Mouse (Mus musculus): ENCODE data around the gene Rabep2. TPM values are rescaled to one million over a fixed set of nuclear protein-coding genes. Genes with fewer than 3 reads are reported as not detected.

Gene Rabep2
- polyA plus RNA-seq, 1 experiment from 2014 or later: 22.2 TPM

GRCm38 (mm10) chr7:126455242-126455641 lies 26.7 kb downstream of the Rabep2 start:
- Histone ChIP-seq H3K4me3 (ENCODE audit: low read length) (no peak overlapping the region), H3K27ac (ENCODE audit: low read length) (no peak overlapping the region), H3K9me3 (replicated peaks; ENCODE audit: control insufficient read depth, low read length) (no peaks in the 10 kb centered on the region), H3K4me1 (ENCODE audit: control insufficient read depth, insufficient read depth, low read length) (peaks cover 6% of the 10 kb centered on the region), H3K36me3 (ENCODE audit: control insufficient read depth, insufficient read depth) (no peaks in the 10 kb centered on the region), H3K4me2 (ENCODE audit: low read depth, low read length) (no peak overlapping the region), H3K27me3 (ENCODE audit: control insufficient read depth, insufficient read depth, low read length) (no peaks in the 10 kb centered on the region), H3K9ac (ENCODE audit: low read length) (no peak overlapping the region)
- 78% methylated on average over 2 of the region's 2 CpGs for WGBS
- no peak for ATAC-seq (replicated peaks; ENCODE audit: extremely low read depth, insufficient read depth, low FRiP score)

GRCm38 (mm10) chr7:126456382-126457266 lies 28.1 kb downstream of the Rabep2 start:
- H3K27me3 ChIP-seq (ENCODE audit: control insufficient read depth, insufficient read depth, low read length): no peaks in the 10 kb centered on the region
- peaks cover 6% of the 10 kb centered on the region for H3K4me1 ChIP-seq (ENCODE audit: control insufficient read depth, insufficient read depth, low read length)
- H3K36me3 ChIP-seq (ENCODE audit: control insufficient read depth, insufficient read depth): no peaks in the 10 kb centered on the region
- H3K4me2 ChIP-seq (ENCODE audit: low read depth, low read length): no peak overlapping the region
- no peak overlapping the region for H3K9ac ChIP-seq (ENCODE audit: low read length)
- WGBS: 79% methylated on average over 17 of the region's 17 CpGs
- H3K9me3 ChIP-seq (replicated peaks; ENCODE audit: control insufficient read depth, low read length): no peaks in the 10 kb centered on the region
- no peak for ATAC-seq (replicated peaks; ENCODE audit: extremely low read depth, insufficient read depth, low FRiP score)
- H3K4me3 ChIP-seq (ENCODE audit: low read length): no peak overlapping the region
- no peak overlapping the region for H3K27ac ChIP-seq (ENCODE audit: low read length)

- Histone ChIP-seq H3K9ac (ENCODE audit: low read length) (no peak overlapping the region), H3K27me3 (ENCODE audit: control insufficient read depth, insufficient read depth, low read length) (no peaks in the 10 kb centered on the region), H3K4me2 (ENCODE audit: low read depth, low read length) (no peak overlapping the region), H3K4me1 (ENCODE audit: control insufficient read depth, insufficient read depth, low read length) (peaks cover 6% of the 10 kb centered on the region), H3K4me3 (ENCODE audit: low read length) (no peak overlapping the region), H3K9me3 (replicated peaks; ENCODE audit: control insufficient read depth, low read length) (no peaks in the 10 kb centered on the region), H3K27ac (ENCODE audit: low read length) (no peak overlapping the region), H3K36me3 (ENCODE audit: control insufficient read depth, insufficient read depth) (no peaks in the 10 kb centered on the region)
- 66% methylated on average over 5 of the region's 5 CpGs for WGBS
- ATAC-seq (replicated peaks; ENCODE audit: extremely low read depth, insufficient read depth, low FRiP score): no peak
Measured at GRCm38 (mm10) chr7:126458225-126458624, 29.7 kb downstream of the Rabep2 start.

GRCm38 (mm10) chr7:126458844-126459618 lies 30.5 kb downstream of the Rabep2 start:
- H3K9me3 ChIP-seq (replicated peaks; ENCODE audit: control insufficient read depth, low read length): no peaks in the 10 kb centered on the region
- H3K27me3 ChIP-seq (ENCODE audit: control insufficient read depth, insufficient read depth, low read length): no peaks in the 10 kb centered on the region
- no peak overlapping the region for H3K4me3 ChIP-seq (ENCODE audit: low read length)
- H3K27ac ChIP-seq (ENCODE audit: low read length): no peak overlapping the region
- no peak for ATAC-seq (replicated peaks; ENCODE audit: extremely low read depth, insufficient read depth, low FRiP score)
- H3K9ac ChIP-seq (ENCODE audit: low read length): no peak overlapping the region
- H3K4me2 ChIP-seq (ENCODE audit: low read depth, low read length): no peak overlapping the region
- 71% methylated on average over 11 of the region's 11 CpGs for WGBS
- no peaks in the 10 kb centered on the region for H3K36me3 ChIP-seq (ENCODE audit: control insufficient read depth, insufficient read depth)
- peaks cover 9% of the 10 kb centered on the region for H3K4me1 ChIP-seq (ENCODE audit: control insufficient read depth, insufficient read depth, low read length)

GRCm38 (mm10) chr7:126460623-126461399 lies 32.3 kb downstream of the Rabep2 start:
- H3K4me1 ChIP-seq (ENCODE audit: control insufficient read depth, insufficient read depth, low read length): peaks cover 27% of the 10 kb centered on the region
- H3K27ac ChIP-seq (ENCODE audit: low read length): no peak overlapping the region
- H3K4me3 ChIP-seq (ENCODE audit: low read length): no peak overlapping the region
- WGBS: 55% methylated on average over 10 of the region's 10 CpGs
- no peaks in the 10 kb centered on the region for H3K27me3 ChIP-seq (ENCODE audit: control insufficient read depth, insufficient read depth, low read length)
- no peak overlapping the region for H3K4me2 ChIP-seq (ENCODE audit: low read depth, low read length)
- no peaks in the 10 kb centered on the region for H3K9me3 ChIP-seq (replicated peaks; ENCODE audit: control insufficient read depth, low read length)
- ATAC-seq (replicated peaks; ENCODE audit: extremely low read depth, insufficient read depth, low FRiP score): no peak
- H3K9ac ChIP-seq (ENCODE audit: low read length): no peak overlapping the region
- H3K36me3 ChIP-seq (ENCODE audit: control insufficient read depth, insufficient read depth): no peaks in the 10 kb centered on the region

GRCm38 (mm10) chr7:126461626-126462025 lies 33.1 kb downstream of the Rabep2 start:
- Histone ChIP-seq H3K4me3 (ENCODE audit: low read length) (no peak overlapping the region), H3K27ac (ENCODE audit: low read length) (no peak overlapping the region), H3K4me2 (ENCODE audit: low read depth, low read length) (no peak overlapping the region), H3K9ac (ENCODE audit: low read length) (no peak overlapping the region), H3K36me3 (ENCODE audit: control insufficient read depth, insufficient read depth) (peaks cover 3% of the 10 kb centered on the region; the same call in 1 of the 2 replicates), H3K9me3 (replicated peaks; ENCODE audit: control insufficient read depth, low read length) (no peaks in the 10 kb centered on the region), H3K4me1 (ENCODE audit: control insufficient read depth, insufficient read depth, low read length) (peaks cover 32% of the 10 kb centered on the region), H3K27me3 (ENCODE audit: control insufficient read depth, insufficient read depth, low read length) (no peaks in the 10 kb centered on the region)
- 68% methylated on average over 3 of the region's 3 CpGs for WGBS
- ATAC-seq (replicated peaks; ENCODE audit: extremely low read depth, insufficient read depth, low FRiP score): no peak

- WGBS: 53% methylated on average over 5 of the region's 5 CpGs
- H3K27ac ChIP-seq (ENCODE audit: low read length): no peak within 1 kb of the TSS
- H3K36me3 ChIP-seq (ENCODE audit: control insufficient read depth, insufficient read depth): peaks cover 16% of the 10 kb centered on the region
- no peak within 1 kb of the TSS for H3K9ac ChIP-seq (ENCODE audit: low read length)
- H3K4me2 ChIP-seq (ENCODE audit: low read depth, low read length): no peak within 1 kb of the TSS
- no peak within 1 kb of the TSS for H3K4me3 ChIP-seq (ENCODE audit: low read length)
- H3K9me3 ChIP-seq (replicated peaks; ENCODE audit: control insufficient read depth, low read length): no peaks in the 10 kb centered on the region
- no peaks in the 10 kb centered on the region for H3K27me3 ChIP-seq (ENCODE audit: control insufficient read depth, insufficient read depth, low read length)
- no peak for ATAC-seq (replicated peaks; ENCODE audit: extremely low read depth, insufficient read depth, low FRiP score)
- peaks cover 32% of the 10 kb centered on the region for H3K4me1 ChIP-seq (ENCODE audit: control insufficient read depth, insufficient read depth, low read length)
Measured at GRCm38 (mm10) chr7:126463004-126463403, 34.4 kb downstream of the Rabep2 start, which contains the start of gene Atp2a1. Gene Atp2a1 (minus strand): TSS chr7:126463108.

- Histone ChIP-seq H3K27ac (ENCODE audit: low read length) (no peak overlapping the region), H3K9me3 (replicated peaks; ENCODE audit: control insufficient read depth, low read length) (no peaks in the 10 kb centered on the region), H3K4me3 (ENCODE audit: low read length) (no peak overlapping the region), H3K36me3 (ENCODE audit: control insufficient read depth, insufficient read depth) (peaks cover 21% of the 10 kb centered on the region), H3K9ac (ENCODE audit: low read length) (no peak overlapping the region), H3K4me1 (ENCODE audit: control insufficient read depth, insufficient read depth, low read length) (peaks cover 28% of the 10 kb centered on the region), H3K4me2 (ENCODE audit: low read depth, low read length) (no peak overlapping the region), H3K27me3 (ENCODE audit: control insufficient read depth, insufficient read depth, low read length) (no peaks in the 10 kb centered on the region)
- ATAC-seq (replicated peaks; ENCODE audit: extremely low read depth, insufficient read depth, low FRiP score): no peak
- 61% methylated on average over 4 of the region's 4 CpGs for WGBS
Measured at GRCm38 (mm10) chr7:126463547-126463946, 35.0 kb downstream of the Rabep2 start.

Measured in heart, embryonic 16.5 days (tissue).